Mouse (Mus musculus) heart, postnatal 25 days (tissue): ENCODE measurements around the gene Dus1l. TPM values are rescaled to one million over a fixed set of nuclear protein-coding genes. Genes with fewer than 3 reads are reported as not detected.
"Not testable (repeated sequence)": the region's sequence is repeated elsewhere in the genome, so short reads cannot be mapped to it uniquely, and the experiment has no call there.

ENCODE experiments used
- DNase-seq: peaks from one replicate; pipeline ENCODE4 v3.0.0; 2022; ENCODE audit warnings: low spot score
- intact Hi-C: fragments of 180-260 bp; cut with DNase I; formaldehyde crosslinking; loops from one replicate; pipeline ENCODE4 v1.15.1; 2025
- total RNA-seq, 2 experiments: library from RNA; stranded (reverse); gene quantifications; 2 replicates each; pipeline ENCODE4 v1.2.3; 2021

Gene Dus1l
- total RNA-seq, 2 experiments from 2014 or later = 26.8 to 27.8 TPM

DNA sequence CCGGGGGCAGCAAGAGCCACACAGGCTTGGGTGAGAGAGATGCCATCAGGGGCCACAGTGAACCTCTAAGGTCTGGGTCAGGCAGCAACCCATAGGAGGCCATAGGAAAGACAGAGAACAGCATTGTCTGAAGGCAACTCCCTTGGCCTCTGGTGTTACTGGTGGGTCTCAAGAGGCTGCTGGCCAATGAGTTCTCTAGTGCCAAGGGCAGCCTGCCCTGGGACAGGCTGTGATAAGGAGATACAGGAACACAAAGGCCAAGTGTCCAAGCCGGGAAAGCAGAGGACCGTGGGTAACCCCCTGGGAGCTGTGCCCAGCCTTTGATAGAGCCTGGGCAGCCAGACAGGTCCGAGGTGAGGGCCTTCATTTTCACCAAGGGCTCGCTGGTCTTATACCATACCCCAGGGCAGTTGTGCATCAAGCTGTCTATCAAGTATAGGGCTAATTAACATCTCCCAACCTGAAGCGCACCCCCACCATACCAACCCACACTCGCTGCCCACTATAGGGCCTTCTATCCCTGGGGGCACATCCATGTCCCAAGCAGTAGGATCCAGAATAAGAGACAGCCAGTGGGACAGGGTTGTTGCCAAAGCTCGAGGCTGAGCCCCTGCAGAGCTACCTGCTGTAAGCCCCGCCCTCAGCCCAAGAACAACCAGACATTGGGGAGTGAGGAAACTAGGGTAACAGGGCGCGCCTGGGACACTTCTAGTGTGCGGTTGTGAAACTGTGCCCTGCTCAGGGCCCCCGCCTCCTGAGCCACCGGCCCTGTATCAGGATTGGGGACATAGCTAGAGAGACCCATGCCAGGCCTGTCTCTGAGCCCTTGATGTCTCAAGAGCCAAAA, 25.1 kb upstream of the Dus1l start:
- intact Hi-C loops = no loop called here
- no peak for DNase-seq

- DNase-seq = no peak
- intact Hi-C loops = no loop called here
These were observed 24.3 kb upstream of the Dus1l start for GRCm38 (mm10) chr11:120820546-120820945.

DNA sequence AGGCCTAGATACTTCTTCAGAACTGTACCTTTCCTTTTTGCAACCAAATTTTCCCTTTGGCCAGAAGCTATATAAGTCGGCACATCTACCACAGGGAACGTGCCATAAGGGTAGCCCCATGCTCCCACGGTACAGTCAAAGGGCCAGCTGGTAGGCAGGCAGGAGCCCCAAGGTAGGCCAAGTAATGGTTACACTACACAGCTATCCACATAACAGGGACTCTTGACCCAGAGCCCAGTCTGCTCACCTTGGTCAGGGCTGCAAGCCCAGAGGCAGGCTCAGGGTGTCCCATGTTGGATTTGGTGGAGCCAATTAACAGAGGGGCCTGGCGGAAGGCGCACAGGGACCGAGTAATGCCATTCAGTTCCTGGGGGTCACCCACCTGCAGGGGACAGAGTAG, 23.4 kb upstream of the Dus1l start:
- intact Hi-C loops = no loop called here
- no peak for DNase-seq

DNA sequence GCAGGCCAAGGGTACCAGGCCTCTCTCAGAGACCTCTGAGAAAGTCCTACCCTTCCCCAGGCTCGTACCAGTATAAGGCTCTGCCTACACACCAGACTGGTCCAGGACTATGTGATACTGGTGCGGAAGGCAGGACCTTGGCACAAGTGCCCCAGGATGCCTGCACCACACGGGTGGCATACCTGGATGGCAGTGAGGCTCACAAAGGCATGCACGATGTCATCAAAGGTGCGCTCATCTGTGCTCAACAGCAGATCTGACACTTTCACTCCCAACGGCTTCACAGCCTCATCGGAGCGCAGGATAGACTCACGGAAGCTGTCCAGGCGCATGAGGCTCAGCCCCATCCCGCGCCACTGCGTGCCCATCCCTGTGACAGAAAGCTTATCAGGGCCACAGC, 22.0 kb upstream of the Dus1l start:
- intact Hi-C loops = no loop called here
- no peak for DNase-seq

GRCm38 (mm10) chr11:120817358-120817757, 21.2 kb upstream of the Dus1l start:
- no peak for DNase-seq
- intact Hi-C loops = no loop called here

DNA sequence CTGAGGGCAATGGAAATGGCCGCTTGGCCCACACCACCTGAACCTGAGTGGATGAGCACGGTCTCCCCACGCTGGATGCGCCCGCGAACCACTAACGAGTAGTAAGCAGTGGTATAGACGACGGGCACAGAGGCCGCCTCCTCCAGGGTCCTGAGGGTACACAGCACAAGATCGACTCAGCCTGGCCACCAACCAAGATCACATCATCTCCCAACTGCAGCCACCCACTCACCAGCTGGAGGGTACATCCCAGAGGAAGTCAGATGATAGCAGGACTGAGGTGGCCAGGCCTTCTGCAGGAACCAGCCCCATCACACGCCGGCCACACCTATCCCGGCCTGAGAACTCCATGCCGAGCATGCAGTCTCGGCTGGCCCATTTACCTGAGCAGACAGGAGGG, 15.9 kb upstream of the Dus1l start:
- intact Hi-C loops = no loop called here
- no peak for DNase-seq

DNA sequence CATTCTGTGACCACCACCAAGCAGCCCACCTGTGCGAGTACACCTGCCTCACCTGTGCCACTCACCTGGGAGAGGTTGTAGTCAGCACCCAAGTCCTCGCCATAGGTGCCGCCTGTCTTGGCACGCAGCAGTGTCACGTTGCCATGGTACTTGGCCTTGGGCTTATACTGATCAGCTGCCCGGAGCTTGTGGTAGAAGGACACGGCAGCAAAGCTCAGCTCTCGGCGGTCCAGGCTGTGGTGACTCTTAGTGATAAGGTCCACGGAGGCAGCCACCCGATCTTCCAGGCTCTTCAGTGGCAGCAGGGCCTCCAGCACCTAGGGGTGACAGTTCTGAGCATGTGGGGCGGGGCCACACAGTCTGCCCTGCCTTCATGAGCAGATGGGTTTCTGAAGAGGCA, 11.8 kb upstream of the Dus1l start:
- intact Hi-C loops = no loop called here

DNA sequence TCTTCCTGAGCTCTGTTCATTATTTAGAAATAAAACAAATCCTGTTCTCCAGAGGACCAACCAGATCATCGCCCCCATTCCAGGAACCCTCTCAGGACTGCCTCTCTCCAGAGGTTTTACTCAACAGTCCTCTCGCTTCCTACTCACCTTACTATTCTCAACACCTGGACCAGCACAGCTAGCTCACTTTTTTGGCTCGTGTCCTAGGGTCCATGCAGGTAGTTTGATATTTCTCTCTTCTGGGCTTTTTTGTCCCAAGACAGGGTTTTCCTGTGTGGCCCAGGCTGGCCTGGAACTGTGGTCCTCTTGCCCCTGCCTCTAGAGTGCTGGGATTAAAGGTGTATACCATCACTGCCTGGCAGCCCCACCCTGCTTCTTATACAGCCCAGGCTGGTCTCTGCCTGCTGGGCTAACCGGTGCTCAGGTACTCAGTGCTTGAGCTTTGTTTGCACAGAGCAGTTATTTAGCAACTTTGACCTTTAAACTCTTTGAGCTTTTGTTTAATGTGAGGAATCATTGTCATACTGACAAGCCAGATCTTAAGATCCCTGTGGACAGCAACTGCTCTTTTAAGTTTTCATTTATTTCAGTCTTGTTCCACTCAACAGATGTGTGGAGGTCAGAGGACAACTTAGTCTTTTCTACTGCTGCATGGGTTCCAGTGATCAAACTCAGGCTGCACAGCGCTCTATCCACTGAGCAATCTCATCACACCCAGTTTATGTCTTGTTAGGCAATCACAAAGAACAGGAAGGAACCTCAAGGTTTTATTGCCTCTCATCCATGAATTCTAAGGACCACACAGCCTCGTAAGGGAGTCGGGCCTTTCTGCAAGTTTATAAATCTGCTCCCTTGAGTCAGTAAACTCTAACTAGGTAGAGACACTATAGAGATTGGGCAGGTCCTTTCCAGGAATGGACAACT, 9.4 kb upstream of the Dus1l start:
- intact Hi-C loops = no loop called here

More for the DNA sequence above, 11.8 kb upstream of the Dus1l start:
- DNase-seq = no peak

DNA sequence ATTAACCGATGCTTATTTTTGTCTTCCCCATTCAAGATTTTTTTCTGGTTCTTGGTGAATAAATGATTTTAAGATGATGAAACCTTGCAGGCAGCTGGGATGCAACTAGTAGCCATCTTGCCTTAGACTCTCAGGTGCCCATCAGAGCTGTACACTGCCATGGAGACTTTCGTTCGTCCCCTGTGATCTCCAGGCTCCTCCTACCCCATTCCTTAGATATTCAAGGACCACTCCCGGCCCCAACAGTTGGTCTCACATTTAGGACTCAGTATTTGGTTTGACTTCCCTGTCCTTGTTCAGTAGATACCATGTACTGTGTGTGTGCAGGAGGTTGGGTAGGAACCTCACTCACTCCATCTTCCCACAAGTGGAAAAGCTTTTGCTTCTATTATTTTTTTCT, 8.6 kb upstream of the Dus1l start:
- intact Hi-C loops = no loop called here
- DNase-seq = no peak

More for the DNA sequence above, 9.4 kb upstream of the Dus1l start:
- no peak for DNase-seq

- intact Hi-C loops = no loop called here
- DNase-seq = no peak
These were observed 8.1 kb upstream of the Dus1l start for GRCm38 (mm10) chr11:120804274-120804673.

GRCm38 (mm10) chr11:120800061-120800904, 4.1 kb upstream of the Dus1l start:
- DNase-seq = peak; percentile 79
- intact Hi-C loops = loop anchor here (1.0 kb wide), 1 partner anchor 80 kb away; no protein-coding TSS in a partner anchor

DNA sequence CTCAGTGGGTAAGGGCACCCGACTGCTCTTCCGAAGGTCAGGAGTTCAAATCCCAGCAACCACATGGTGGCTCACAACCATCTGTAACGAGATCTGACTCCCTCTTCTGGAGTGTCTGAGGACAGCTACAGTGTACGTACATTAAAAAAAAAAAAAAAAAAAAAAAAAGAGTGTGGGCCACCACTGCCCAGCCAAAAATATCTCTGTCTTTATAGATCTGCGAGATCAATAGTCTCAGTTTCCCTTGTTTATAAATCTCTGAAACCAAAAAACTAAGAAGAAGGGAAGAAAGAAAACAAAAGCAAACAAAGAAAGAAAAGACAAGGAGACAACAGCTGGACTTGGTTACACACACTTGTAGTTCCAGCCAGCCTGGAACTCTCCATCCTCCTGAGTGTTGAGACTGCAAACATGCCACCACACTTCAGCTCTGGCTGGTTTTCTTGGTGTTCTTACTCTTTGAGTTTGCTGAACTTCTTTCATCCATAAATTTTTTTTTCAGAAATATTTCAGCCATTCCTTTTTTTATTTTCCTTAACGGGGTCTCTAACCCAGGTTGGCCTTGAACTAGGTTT, 3.2 kb upstream of the Dus1l start:
- intact Hi-C loops = no loop called here

GRCm38 (mm10) chr11:120798244-120798643, 2.0 kb upstream of the Dus1l start:
- no peak for DNase-seq
- intact Hi-C loops = no loop called here

More for the DNA sequence above, 3.2 kb upstream of the Dus1l start:
- no peak for DNase-seq

- intact Hi-C loops = loop anchor here (1.0 kb wide), 1 partner anchor 12 kb away; the partner anchor contains the start of genes Gps1 and Rfng
- DNase-seq = no peak
These were observed 377 bp upstream of the Dus1l start for GRCm38 (mm10) chr11:120796614-120796946.

GRCm38 (mm10) chr11:120792652-120793051, 3.6 kb downstream of the Dus1l start:
- DNase-seq = no peak
- intact Hi-C loops = no loop called here

DNA sequence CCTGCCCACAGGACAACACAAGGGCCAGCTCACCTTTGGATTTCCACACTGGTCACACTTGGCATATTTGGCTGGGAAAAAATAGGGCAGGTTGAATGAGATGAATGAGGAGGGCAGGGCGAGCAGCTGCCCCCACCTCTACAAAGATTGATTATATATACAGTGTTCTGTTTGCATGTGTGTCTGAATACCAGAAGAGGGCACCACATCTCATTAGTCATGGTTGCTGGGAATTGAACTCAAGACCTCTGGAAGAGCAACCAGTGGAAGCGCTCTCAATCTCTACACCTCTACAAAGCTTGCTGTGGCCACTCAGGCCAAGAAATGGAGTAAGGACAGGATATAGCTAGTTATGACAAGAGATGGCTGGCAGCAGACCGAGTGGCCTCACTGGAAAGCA, 6.4 kb downstream of the Dus1l start:
- no peak for DNase-seq
- intact Hi-C loops = no loop called here

GRCm38 (mm10) chr11:120789355-120789754, 6.8 kb downstream of the Dus1l start:
- intact Hi-C loops = no loop called here
- DNase-seq = no peak

DNA sequence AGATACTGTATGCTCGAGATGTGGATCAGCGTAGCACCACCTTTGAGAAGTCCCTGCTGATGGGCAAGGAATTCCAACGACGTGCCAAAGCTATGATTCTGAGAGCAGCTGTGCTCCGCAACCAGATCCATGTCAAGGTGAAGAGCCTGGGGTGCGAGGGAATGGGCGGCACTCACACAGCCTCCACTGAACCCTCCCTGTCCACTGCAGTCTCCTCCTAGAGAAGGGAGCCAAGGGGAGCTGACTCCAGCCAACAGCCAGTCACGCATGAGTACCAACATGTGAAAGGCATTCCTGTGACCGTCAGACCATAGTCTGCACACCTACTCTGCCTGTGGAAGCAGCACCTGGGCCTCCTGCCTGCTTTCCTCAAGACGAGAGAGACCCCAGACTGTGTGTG, 7.7 kb downstream of the Dus1l start:
- DNase-seq, intact Hi-C loops: not testable (repeated sequence)

- intact Hi-C loops = no loop called here
- DNase-seq = no peak
These were observed 11.1 kb downstream of the Dus1l start for GRCm38 (mm10) chr11:120785145-120785544.
